In genomic region chr13:30711066-30711465, GRCm38 (mm10) we compare ENCODE assay signal across 34 mouse cellular contexts. TPM values are rescaled to one million over a fixed set of nuclear protein-coding genes. Genes with fewer than 3 reads are reported as not detected.
"Had no signal": no experiment of that assay in that cellular context is flagged by ENCODE, and none has a peak within 500 bp of the region (broad histone marks: within the 10 kb centered on the region; RNA-seq: fewer than 3 reads in every experiment).

No protein-coding gene starts in this region.

- H3K4me3 ChIP-seq: limb, embryonic 10.5 days; limb, embryonic 12.5 days; limb, embryonic 13.5 days; limb, embryonic 15.5 days; liver, embryonic 12.5 days; liver, embryonic 13.5 days; liver, embryonic 15.5 days; lung, embryonic 15.5 days; megakaryocyte, embryonic 14.5 days; midbrain, embryonic 10.5 days; midbrain, embryonic 12.5 days; midbrain, embryonic 13.5 days; midbrain, embryonic 15.5 days; myocyte; neural tube, embryonic 12.5 days; neural tube, embryonic 13.5 days had no signal

- H3K27me3 ChIP-seq: limb, embryonic 12.5 days; limb, embryonic 13.5 days; limb, embryonic 15.5 days; liver, embryonic 12.5 days; liver, embryonic 13.5 days; liver, embryonic 15.5 days; lung, embryonic 15.5 days; midbrain, embryonic 12.5 days; midbrain, embryonic 13.5 days; midbrain, embryonic 15.5 days; neural tube, embryonic 12.5 days; neural tube, embryonic 13.5 days had no signal

- H3K9ac ChIP-seq: limb, embryonic 12.5 days; limb, embryonic 13.5 days; limb, embryonic 15.5 days; liver, embryonic 12.5 days; liver, embryonic 13.5 days; liver, embryonic 14.5 days; liver, embryonic 15.5 days; liver, postnatal 0 days; lung, embryonic 14.5 days; lung, embryonic 15.5 days; midbrain, embryonic 12.5 days; midbrain, embryonic 13.5 days; midbrain, embryonic 15.5 days; neural tube, embryonic 12.5 days; neural tube, embryonic 13.5 days had no signal

- DNase-seq: left cerebral cortex, postnatal 4 days; liver; liver, embryonic 13.5 days; liver, postnatal 0 days; lung, adult 18-20 months; lung, adult 2 months; lung, embryonic 14.5 days; lung, postnatal 10 days; lung, postnatal 14 days; lung, postnatal 36 days; lung, postnatal 4 days; midbrain, embryonic 14.5 days had no signal

- H3K4me2 ChIP-seq: limb, embryonic 12.5 days; limb, embryonic 13.5 days; limb, embryonic 15.5 days; liver, embryonic 11.5 days; liver, embryonic 12.5 days; liver, embryonic 13.5 days; liver, embryonic 15.5 days; lung, embryonic 14.5 days; lung, embryonic 15.5 days; midbrain, embryonic 11.5 days; midbrain, embryonic 12.5 days; midbrain, embryonic 13.5 days; midbrain, embryonic 15.5 days; neural tube, embryonic 12.5 days; neural tube, embryonic 13.5 days had no signal

- H3K4me1 ChIP-seq: limb, embryonic 10.5 days; limb, embryonic 12.5 days; limb, embryonic 13.5 days; limb, embryonic 15.5 days; liver, embryonic 12.5 days; liver, embryonic 13.5 days; liver, embryonic 15.5 days; lung, embryonic 15.5 days; megakaryocyte, embryonic 14.5 days; midbrain, embryonic 10.5 days; midbrain, embryonic 12.5 days; midbrain, embryonic 13.5 days; midbrain, embryonic 15.5 days; neural tube, embryonic 12.5 days; neural tube, embryonic 13.5 days had no signal

- ATAC-seq: liver, embryonic 12.5 days; liver, postnatal 0 days; midbrain, embryonic 13.5 days; midbrain, embryonic 15.5 days; midbrain, embryonic 16.5 days had no signal

- H3K27ac ChIP-seq: limb, embryonic 10.5 days; limb, embryonic 12.5 days; limb, embryonic 13.5 days; limb, embryonic 15.5 days; liver, embryonic 12.5 days; liver, embryonic 13.5 days; liver, embryonic 14.5 days; liver, embryonic 15.5 days; lung, embryonic 15.5 days; macrophage; midbrain, embryonic 10.5 days; midbrain, embryonic 12.5 days; midbrain, embryonic 13.5 days; midbrain, embryonic 15.5 days; neural tube, embryonic 12.5 days; neural tube, embryonic 13.5 days had no signal

- H3K9me3 ChIP-seq: limb, embryonic 10.5 days; limb, embryonic 12.5 days; limb, embryonic 13.5 days; limb, embryonic 15.5 days; liver, embryonic 12.5 days; liver, embryonic 13.5 days; liver, embryonic 15.5 days; lung, embryonic 15.5 days; megakaryocyte, embryonic 14.5 days; midbrain, embryonic 10.5 days; midbrain, embryonic 12.5 days; midbrain, embryonic 13.5 days; midbrain, embryonic 15.5 days; neural tube, embryonic 12.5 days; neural tube, embryonic 13.5 days had no signal

- H3K36me3 ChIP-seq: limb, embryonic 10.5 days; limb, embryonic 12.5 days; liver, embryonic 12.5 days; liver, embryonic 13.5 days; liver, embryonic 15.5 days; lung, embryonic 15.5 days; midbrain, embryonic 10.5 days; midbrain, embryonic 12.5 days; neural tube, embryonic 12.5 days had no signal

RNA-seq across cellular contexts. Expression of gene Irf4, which starts 38.0 kb away (rescaled TPM):
- polyA plus RNA-seq: limb, embryonic 10.5 days; limb, embryonic 11.5 days; limb, embryonic 12.5 days; liver, embryonic 12.5 days; midbrain, embryonic 10.5 days; neural tube, embryonic 11.5 days had no signal
